Comparison of ENCODE assay signal across 14 mouse cellular contexts in the genomic region with DNA sequence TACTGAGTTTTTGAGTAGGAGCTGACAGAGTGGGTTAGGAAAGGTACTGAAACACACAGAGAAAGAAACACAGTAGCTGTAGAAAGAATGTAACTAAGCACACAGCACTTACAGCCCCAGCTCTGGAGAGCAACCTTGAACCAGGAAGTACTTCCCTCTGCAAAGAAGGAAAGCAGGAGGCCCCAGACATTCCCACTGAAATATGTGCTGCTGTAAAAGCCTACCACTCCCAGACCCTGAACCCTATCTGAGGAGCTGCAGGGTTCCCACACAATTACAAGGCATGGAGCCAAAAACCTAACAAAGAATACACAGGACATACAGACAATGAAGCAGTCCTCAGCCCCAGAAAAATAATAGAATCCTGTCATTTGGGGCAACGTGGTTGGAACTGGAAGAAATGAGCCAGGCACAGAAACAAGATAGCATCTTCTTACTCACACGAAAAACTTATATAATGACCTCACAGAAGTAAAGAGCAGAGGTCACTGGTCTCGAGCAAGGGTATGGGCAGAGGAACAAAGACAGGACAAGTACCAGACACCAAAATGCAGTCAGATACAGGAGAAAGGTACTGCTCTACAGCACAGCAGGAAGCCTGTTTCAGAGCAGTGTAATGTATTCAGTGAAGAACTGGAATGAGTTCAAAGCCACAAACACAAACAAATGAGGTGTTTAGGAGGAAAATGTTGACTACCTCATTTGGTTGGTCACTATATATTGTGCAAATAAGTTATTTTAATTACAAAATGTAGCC. TPM values are rescaled to one million over a fixed set of nuclear protein-coding genes. Genes with fewer than 3 reads are reported as not detected.
A peak's percentile ranks its signal among the peaks of the same experiment; 100 is the strongest.
DNase-seq lines count a peak whose midpoint lies in the region; ATAC-seq and TF ChIP-seq lines count a peak whose summit lies in the region.
"Had no signal": no experiment of that assay in that cellular context is flagged by ENCODE, and none has a peak within 500 bp of the region (broad histone marks: within the 10 kb centered on the region; RNA-seq: fewer than 3 reads in every experiment).

No protein-coding gene starts in this region.

- H3K4me2 ChIP-seq in kidney, embryonic 15.5 days = no peak overlapping the region
- no peak overlapping the region for H3K4me2 ChIP-seq in embryonic facial prominence, embryonic 12.5 days (replicated peaks)

- TF ChIP-seq EP300 in heart, adult 2 months (IDR thresholded peaks at IDR 0.05; ENCODE audit: insufficient read depth, low read depth, low read length) = no peak
- no peak for TF ChIP-seq EP300 in ES-Bruce4 (IDR thresholded peaks at IDR 0.05; ENCODE audit: insufficient read depth, low read depth, low read length)

- WGBS in heart, adult 2 months = 42% methylated on average over 3 of the region's 3 CpGs
- WGBS in kidney, embryonic 15.5 days = 29% methylated on average over 3 of the region's 3 CpGs
- WGBS in embryonic facial prominence, embryonic 12.5 days = 39% methylated on average over 3 of the region's 3 CpGs

- peak; percentile 78 for DNase-seq in heart, adult 11 months
- DNase-seq in heart, adult 2 months = no peak
- DNase-seq in kidney, adult 18-20 months = no peak
- DNase-seq in thymus, postnatal 10 days (ENCODE audit: low spot score in 2 of 2) = no peak
- DNase-seq in thymus, adult 18-20 months = no peak
- DNase-seq: cerebellum, adult 11 months; kidney, postnatal 25 days; thymus, adult 2 months had no signal

- no peak overlapping the region for H3K4me3 ChIP-seq in heart, adult 2 months
- H3K4me3 ChIP-seq in kidney, embryonic 15.5 days (replicated peaks) = no peak overlapping the region
- H3K4me3 ChIP-seq in ES-Bruce4 (ENCODE audit: low read depth, low read length) = no peak overlapping the region
- H3K4me3 ChIP-seq in embryonic facial prominence, embryonic 12.5 days = no peak overlapping the region
- H3K4me3 ChIP-seq: midbrain, embryonic 10.5 days; myocyte had no signal

- ATAC-seq in kidney, embryonic 15.5 days (replicated peaks; ENCODE audit: low FRiP score) = no peak
- no peak for ATAC-seq in embryonic facial prominence, embryonic 12.5 days (ENCODE audit: insufficient number of reproducible peaks, insufficient read depth, low FRiP score, low TSS enrichment)
- ATAC-seq: activated CD4-positive, CD25-positive, alpha-beta regulatory T cell, adult 4 months had no signal

- H3K27me3 ChIP-seq in heart, adult 2 months (ENCODE audit: control insufficient read depth, insufficient read depth, low read length) = no peaks in the 10 kb centered on the region
- H3K27me3 ChIP-seq in kidney, embryonic 15.5 days = no peaks in the 10 kb centered on the region
- no peaks in the 10 kb centered on the region for H3K27me3 ChIP-seq in ES-Bruce4 (ENCODE audit: control insufficient read depth, insufficient read depth, low read length, poor library complexity, severe bottlenecking)
- no peaks in the 10 kb centered on the region for H3K27me3 ChIP-seq in embryonic facial prominence, embryonic 12.5 days

- H3K79me2 ChIP-seq in heart, adult 2 months (replicated peaks; ENCODE audit: control insufficient read depth, insufficient read depth, low read length) = no peaks in the 10 kb centered on the region

- H3K27ac ChIP-seq in heart, adult 2 months = no peak overlapping the region
- H3K27ac ChIP-seq in kidney, embryonic 15.5 days = peak overlapping the region; percentile 54
- H3K27ac ChIP-seq in ES-Bruce4 (ENCODE audit: insufficient read depth, low read length) = peak overlapping the region; percentile 89
- H3K27ac ChIP-seq in embryonic facial prominence, embryonic 12.5 days = 0 out of 2 replicates have a peak overlapping the region, but pooled peaks have one; percentile 7
- H3K27ac ChIP-seq: midbrain, embryonic 10.5 days had no signal

- H3K4me1 ChIP-seq in heart, adult 2 months (ENCODE audit: control insufficient read depth, insufficient read depth, low read length) = peaks cover 5% of the 10 kb centered on the region; the same call in 1 of the 2 replicates
- peaks cover 20% of the 10 kb centered on the region for H3K4me1 ChIP-seq in kidney, embryonic 15.5 days
- H3K4me1 ChIP-seq in ES-Bruce4 (ENCODE audit: control insufficient read depth, insufficient read depth, low read length) = peaks cover 1% of the 10 kb centered on the region
- 0 out of 2 replicates have a peak, but pooled peaks cover 7% of the 10 kb centered on the region for H3K4me1 ChIP-seq in embryonic facial prominence, embryonic 12.5 days

- H3K9ac ChIP-seq in heart, adult 2 months (ENCODE audit: low read depth, low read length) = no peak overlapping the region
- H3K9ac ChIP-seq in kidney, embryonic 15.5 days = no peak overlapping the region
- H3K9ac ChIP-seq in ES-Bruce4 (ENCODE audit: low read depth, poor library complexity, severe bottlenecking) = no peak overlapping the region
- no peak overlapping the region for H3K9ac ChIP-seq in embryonic facial prominence, embryonic 12.5 days

- H3K36me3 ChIP-seq in heart, adult 2 months (ENCODE audit: control insufficient read depth, insufficient read depth, low read length) = 0 out of 2 replicates have a peak, but pooled peaks cover 2% of the 10 kb centered on the region
- no peaks in the 10 kb centered on the region for H3K36me3 ChIP-seq in kidney, embryonic 15.5 days
- H3K36me3 ChIP-seq in ES-Bruce4 (ENCODE audit: control insufficient read depth, insufficient read depth, low read length, poor library complexity, severe bottlenecking) = no peaks in the 10 kb centered on the region
- H3K36me3 ChIP-seq in embryonic facial prominence, embryonic 12.5 days = no peaks in the 10 kb centered on the region
- H3K36me3 ChIP-seq: midbrain, embryonic 10.5 days had no signal

- no peak for TF ChIP-seq CTCF in heart, adult 2 months (IDR thresholded peaks at IDR 0.05)
- TF ChIP-seq CTCF in ES-Bruce4 (IDR thresholded peaks at IDR 0.05; ENCODE audit: low read depth, low read length) = no peak

- intact Hi-C loops in heart, adult 2 months (cut with DNase I) = no loop called here

- no peaks in the 10 kb centered on the region for H3K9me3 ChIP-seq in kidney, embryonic 15.5 days (replicated peaks)
- no peaks in the 10 kb centered on the region for H3K9me3 ChIP-seq in ES-Bruce4 (replicated peaks; ENCODE audit: control insufficient read depth, insufficient read depth, low read length, poor library complexity, severe bottlenecking)
- H3K9me3 ChIP-seq in embryonic facial prominence, embryonic 12.5 days = no peaks in the 10 kb centered on the region
- H3K9me3 ChIP-seq: midbrain, embryonic 10.5 days had no signal

- TF ChIP-seq POLR2A in heart, adult 2 months (IDR thresholded peaks at IDR 0.05; ENCODE audit: insufficient read depth, low read depth, low read length) = no peak
- TF ChIP-seq POLR2A in ES-Bruce4 (IDR thresholded peaks at IDR 0.05; ENCODE audit: insufficient read depth, low read length) = no peak

RNA-seq across cellular contexts. Expression of a gene that starts 31.9 kb away (rescaled TPM):
- 1 to 10 TPM; 7.6 to 8.1 TPM for total RNA-seq in heart, adult 2 months (2021)
- 2.7 and 4.2 TPM in 2 replicates for polyA plus RNA-seq in heart, adult 2 months (2012; rRNA removed)
- polyA plus RNA-seq in kidney, embryonic 15.5 days (2015; fragmentation: Nextera tagmentation; extraction: Ambion mirVana) = 19.3 and 21.8 TPM in 2 replicates
- 40.2 and 44.0 TPM in 2 replicates for polyA plus RNA-seq in ES-Bruce4 (2011; ENCODE audit: insufficient read depth, insufficient read length, low read depth, missing spikeins)
- polyA plus RNA-seq in embryonic facial prominence, embryonic 12.5 days (2016; fragmentation: Nextera tagmentation; extraction: Ambion mirVana) = 26.2 and 28.9 TPM in 2 replicates
